Mouse (Mus musculus) lung, postnatal 0 days (tissue): ENCODE data around the gene Efcc1.

Experiments
- CTCF ChIP-seq: IDR thresholded peaks from 2 replicates; pipeline ENCODE4 v1.5.1; 2016; ENCODE audit warnings: antibody characterized with exemption, mild to moderate bottlenecking
- EP300 ChIP-seq: IDR thresholded peaks from 2 replicates; pipeline ENCODE4 v1.6.1; 2016; ENCODE audit warnings: antibody characterized with exemption, mild to moderate bottlenecking, control low read depth

DNA sequence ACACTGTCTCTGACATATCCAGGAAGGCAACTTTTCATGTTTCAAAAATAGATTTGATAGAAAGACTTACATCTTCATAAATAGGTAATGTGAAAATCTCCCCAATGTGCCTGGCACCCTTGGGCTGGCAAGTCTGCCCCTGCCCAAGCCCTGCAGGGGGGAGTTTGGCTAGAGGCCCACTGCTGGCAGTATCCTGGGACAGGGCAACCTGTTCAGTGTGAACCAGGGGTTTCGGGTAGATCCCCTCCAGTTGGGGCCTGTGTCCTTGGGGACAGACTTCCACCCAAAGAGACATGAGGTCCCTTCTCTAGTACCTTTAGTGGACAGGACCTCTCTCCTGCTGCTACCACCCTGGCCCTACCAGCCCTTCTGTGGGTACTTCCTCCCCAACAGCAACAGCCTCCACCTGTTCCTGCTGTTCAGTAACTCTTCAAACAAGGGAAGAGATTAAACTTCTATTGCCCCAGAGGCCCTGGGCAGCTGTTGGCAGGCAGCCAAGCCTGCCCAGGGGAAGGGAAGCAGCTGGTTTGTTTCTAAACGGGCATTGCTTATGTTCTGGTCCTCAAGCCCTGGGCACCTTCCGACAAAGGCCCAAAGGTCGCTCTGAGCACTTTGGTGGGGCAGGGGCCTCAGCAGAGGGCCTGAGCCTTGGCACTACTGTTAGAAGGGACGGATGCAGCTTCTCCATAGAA lies 58.4 kb downstream of the Efcc1 start:
- no peak for TF ChIP-seq CTCF
- TF ChIP-seq EP300, result no peak
